7 mouse cellular contexts compared by ENCODE assay signal in genomic region chr2:36048748-36049566, GRCm38 (mm10). TPM values are rescaled to one million over a fixed set of nuclear protein-coding genes. Genes with fewer than 3 reads are reported as not detected.
DNase-seq lines count a peak whose midpoint lies in the region; ATAC-seq lines count a peak whose summit lies in the region.

TSS of gene Ndufa8 (minus strand) at chr2:36049406.
TSS of gene Morn5 (plus strand) at chr2:36049458.

- peak within 1 kb of the TSS; percentile 82 for H3K9ac ChIP-seq in embryonic facial prominence, embryonic 12.5 days
- peak within 1 kb of the TSS; percentile 65 for H3K9ac ChIP-seq in limb, embryonic 11.5 days (ENCODE audit: low read length)
- peak within 1 kb of the TSS; percentile 92 for H3K9ac ChIP-seq in midbrain, embryonic 14.5 days (replicated peaks; ENCODE audit: low read length)

- H3K4me3 ChIP-seq in embryonic facial prominence, embryonic 12.5 days: peak within 1 kb of the TSS; percentile 88
- H3K4me3 ChIP-seq in limb, embryonic 11.5 days (ENCODE audit: low read depth, low read length): peak within 1 kb of the TSS; percentile 51
- peak within 1 kb of the TSS; percentile 85 for H3K4me3 ChIP-seq in midbrain, embryonic 14.5 days (replicated peaks; ENCODE audit: low read depth, low read length)

- peaks cover 5% of the 10 kb centered on the region; the same call in 1 of the 2 replicates for H3K36me3 ChIP-seq in embryonic facial prominence, embryonic 12.5 days
- 0 out of 2 replicates have a peak, but pooled peaks cover under 1% of the 10 kb centered on the region for H3K36me3 ChIP-seq in limb, embryonic 11.5 days (ENCODE audit: control insufficient read depth, insufficient read depth, low read length)
- H3K36me3 ChIP-seq in midbrain, embryonic 14.5 days (ENCODE audit: control insufficient read depth, insufficient read depth, low read length): peaks cover 3% of the 10 kb centered on the region; the same call in 1 of the 2 replicates

- no peaks in the 10 kb centered on the region for H3K9me3 ChIP-seq in embryonic facial prominence, embryonic 12.5 days
- no peaks in the 10 kb centered on the region for H3K9me3 ChIP-seq in limb, embryonic 11.5 days (ENCODE audit: control insufficient read depth, low read length)
- no peaks in the 10 kb centered on the region for H3K9me3 ChIP-seq in midbrain, embryonic 14.5 days (ENCODE audit: control insufficient read depth, low read length)

- H3K27me3 ChIP-seq in embryonic facial prominence, embryonic 12.5 days: no peaks in the 10 kb centered on the region
- H3K27me3 ChIP-seq in limb, embryonic 11.5 days (ENCODE audit: control insufficient read depth, insufficient read depth, low read length): no peaks in the 10 kb centered on the region
- no peaks in the 10 kb centered on the region for H3K27me3 ChIP-seq in midbrain, embryonic 14.5 days (ENCODE audit: control insufficient read depth, insufficient read depth, low read length)

- H3K4me2 ChIP-seq in embryonic facial prominence, embryonic 12.5 days (replicated peaks): peak within 1 kb of the TSS; percentile 85
- H3K4me2 ChIP-seq in limb, embryonic 11.5 days (ENCODE audit: low read depth, severe bottlenecking): peak within 1 kb of the TSS; percentile 60
- peak within 1 kb of the TSS; percentile 78 for H3K4me2 ChIP-seq in midbrain, embryonic 14.5 days (ENCODE audit: low read length)

- DNase-seq in adrenal gland, postnatal 25 days: peak; percentile 99
- peak; percentile 100 for DNase-seq in heart, adult 11 months
- peak; percentile 99 for DNase-seq in kidney, adult 18-20 months
- peak; percentile 99 for DNase-seq in limb, embryonic 11.5 days (ENCODE audit: low spot score)
- peak; percentile 99 for DNase-seq in midbrain, embryonic 14.5 days
- DNase-seq in spleen, adult 18-20 months: peak; percentile 96 to 98

- H3K27ac ChIP-seq in embryonic facial prominence, embryonic 12.5 days: no peak within 1 kb of the TSS
- no peak within 1 kb of the TSS for H3K27ac ChIP-seq in limb, embryonic 11.5 days (replicated peaks; ENCODE audit: low read depth, low read length)
- H3K27ac ChIP-seq in midbrain, embryonic 14.5 days (replicated peaks; ENCODE audit: low read depth, low read length): peak within 1 kb of the TSS; percentile 68

- WGBS in embryonic facial prominence, embryonic 12.5 days: under 1% methylated on average over 44 of the region's 44 CpGs
- WGBS in limb, embryonic 11.5 days: 2% methylated on average over 44 of the region's 44 CpGs
- under 1% methylated on average over 44 of the region's 44 CpGs for WGBS in midbrain, embryonic 14.5 days

- H3K4me1 ChIP-seq in embryonic facial prominence, embryonic 12.5 days: peaks cover 11% of the 10 kb centered on the region
- H3K4me1 ChIP-seq in limb, embryonic 11.5 days (ENCODE audit: control insufficient read depth, insufficient read depth, low read length): peaks cover 5% of the 10 kb centered on the region
- peaks cover 12% of the 10 kb centered on the region for H3K4me1 ChIP-seq in midbrain, embryonic 14.5 days (ENCODE audit: control insufficient read depth, insufficient read depth, low read length)

- peak; percentile 92 for ATAC-seq in embryonic facial prominence, embryonic 12.5 days (ENCODE audit: insufficient number of reproducible peaks, insufficient read depth, low FRiP score, low TSS enrichment)
- ATAC-seq in limb, embryonic 11.5 days (ENCODE audit: insufficient number of reproducible peaks, low FRiP score, low TSS enrichment, low read depth): peak; percentile 96
- ATAC-seq in midbrain, embryonic 14.5 days (ENCODE audit: low FRiP score, low TSS enrichment): peak; percentile 97

RNA-seq across cellular contexts. Expression of gene Ndufa8, which starts in this region (rescaled TPM):
- 178 and 189 TPM in 2 replicates for total RNA-seq in adrenal gland, postnatal 25 days (2021)
- polyA plus RNA-seq in embryonic facial prominence, embryonic 12.5 days (2016; fragmentation: Nextera tagmentation; extraction: Ambion mirVana): 185 and 199 TPM in 2 replicates
- polyA plus RNA-seq in limb, embryonic 11.5 days (2014; fragmentation: Nextera tagmentation; extraction: Ambion mirVana): 195 and 196 TPM in 2 replicates
- polyA plus RNA-seq in midbrain, embryonic 14.5 days (2014; fragmentation: Nextera tagmentation; extraction: Ambion mirVana): 263 and 316 TPM in 2 replicates

RNA-seq across cellular contexts. Expression of gene Morn5, which starts in this region (rescaled TPM):
- total RNA-seq in adrenal gland, postnatal 25 days (2021): not detected in 2 replicates
- 0.24 and 0.56 TPM in 2 replicates for polyA plus RNA-seq in embryonic facial prominence, embryonic 12.5 days (2016; fragmentation: Nextera tagmentation; extraction: Ambion mirVana)
- polyA plus RNA-seq in limb, embryonic 11.5 days (2014; fragmentation: Nextera tagmentation; extraction: Ambion mirVana): not detected in 2 replicates
- 0.54 and 1.5 TPM in 2 replicates for polyA plus RNA-seq in midbrain, embryonic 14.5 days (2014; fragmentation: Nextera tagmentation; extraction: Ambion mirVana)
